Mouse (Mus musculus) neural tube, embryonic 12.5 days (tissue): ENCODE data around the gene Hist2h2ac. TPM values are rescaled to one million over a fixed set of nuclear protein-coding genes. Genes with fewer than 3 reads are reported as not detected.
A peak's percentile ranks its signal among the peaks of the same experiment; 100 is the strongest.
"Not testable (repeated sequence)": the region's sequence is repeated elsewhere in the genome, so short reads cannot be mapped to it uniquely, and the experiment has no call there.

Experiments
- ATAC-seq: fragments of 200-750 bp; cut with Nextera tagmentation; 2 replicates; pipeline ENCODE4 v1.8.0; 2017; ENCODE audit warnings: low read depth, mild to moderate bottlenecking, moderate TSS enrichment, moderate library complexity; ENCODE audit not compliant: low FRiP score
- H3K27ac ChIP-seq: fragments of 300-500 bp; sonication (generic); 2 replicates; pipeline ENCODE4 v1.5.1; 2016
- H3K27me3 ChIP-seq: fragments of 300-500 bp; sonication (generic); replicated peaks from 2 replicates; pipeline ENCODE4 v1.6.1; 2016; ENCODE audit warnings: mild to moderate bottlenecking
- H3K36me3 ChIP-seq: fragments of 300-500 bp; sonication (generic); 2 replicates; pipeline ENCODE4 v1.6.1; 2016; ENCODE audit warnings: mild to moderate bottlenecking
- H3K4me1 ChIP-seq: fragments of 300-500 bp; sonication (generic); 2 replicates; pipeline ENCODE4 v1.6.1; 2016
- H3K4me2 ChIP-seq: fragments of 300-500 bp; sonication (generic); replicated peaks from 2 replicates; pipeline ENCODE4 v1.6.1; 2016; ENCODE audit warnings: mild to moderate bottlenecking
- H3K4me3 ChIP-seq: fragments of 300-500 bp; sonication (generic); 2 replicates; pipeline ENCODE4 v1.5.1; 2016
- H3K9ac ChIP-seq: fragments of 300-500 bp; sonication (generic); 2 replicates; pipeline ENCODE4 v1.6.1; 2016; ENCODE audit warnings: mild to moderate bottlenecking
- H3K9me3 ChIP-seq: fragments of 300-500 bp; sonication (generic); 2 replicates; pipeline ENCODE4 v1.6.1; 2016; ENCODE audit warnings: mild to moderate bottlenecking
- WGBS: fragments of 180-500 bp; shearing (Covaris S2); methylation state at CpG from one replicate; pipeline ENCODE4 v1.1.7; 2016; 5-methylcytosine and 5-hydroxymethylcytosine counted together
- polyA plus RNA-seq: library from polyadenylated mRNA; unstranded; fragments of >200 nt; fragmentation: Nextera tagmentation; extraction: Ambion mirVana; gene quantifications from 2 replicates; pipeline ENCODE4 v1.2.1, GENCODE M21; 2016

Gene Hist2h2ac
- polyA plus RNA-seq, 1 experiment from 2014 or later, result 5.7 TPM

DNA sequence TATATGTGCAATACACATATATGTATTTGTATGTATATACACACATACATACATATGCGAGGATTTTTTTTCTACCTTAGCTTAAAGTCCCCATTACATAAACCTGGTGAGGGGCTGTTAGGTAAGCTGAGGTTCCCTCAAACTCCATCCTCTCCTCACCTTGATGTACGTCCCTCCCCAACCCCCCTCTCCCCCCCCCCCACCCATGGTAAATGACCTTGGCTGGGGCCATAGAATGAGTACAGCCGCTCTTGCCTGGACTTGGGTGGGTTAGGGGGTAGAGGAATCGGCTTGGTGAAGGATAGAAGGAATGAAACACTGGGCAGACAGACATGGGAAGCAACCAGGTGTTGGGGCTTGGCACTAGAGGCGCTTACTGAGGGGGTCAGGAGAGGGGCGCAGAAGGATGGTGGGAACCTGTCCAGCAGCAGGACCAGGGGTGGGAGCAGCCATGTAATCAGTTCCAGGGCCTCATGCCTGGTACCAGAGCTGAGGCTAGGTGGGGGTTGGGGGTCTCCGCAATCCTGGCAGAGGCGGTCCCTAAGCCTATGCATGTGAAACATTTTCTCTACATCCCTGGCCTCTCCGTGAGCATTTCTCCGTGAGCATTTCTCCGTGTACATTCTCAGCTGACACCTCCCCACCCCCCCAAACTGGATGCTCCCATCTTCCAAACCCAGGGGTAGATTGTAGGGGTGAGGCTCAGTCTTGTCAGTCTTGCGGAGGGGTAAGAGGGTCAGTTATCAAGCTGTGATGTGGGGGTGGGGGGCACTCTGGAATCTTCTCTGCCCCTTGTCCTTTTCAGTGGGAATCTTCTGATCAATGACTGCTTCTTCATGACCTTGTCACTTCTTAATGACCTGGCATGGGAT, 38.9 kb downstream of the Hist2h2ac start:
- H3K9me3 ChIP-seq, result no peaks in the 10 kb centered on the region
- H3K27ac ChIP-seq, result no peak overlapping the region
- peak; percentile 31; the same call in 1 of the 2 replicates for ATAC-seq
- H3K36me3 ChIP-seq, result peaks cover 17% of the 10 kb centered on the region
- peak overlapping the region; percentile 51 for H3K4me3 ChIP-seq
- 44% methylated on average over 12 of the region's 12 CpGs for WGBS
- peaks cover 23% of the 10 kb centered on the region for H3K4me1 ChIP-seq
- H3K4me2 ChIP-seq, result peak overlapping the region; percentile 66
- no peaks in the 10 kb centered on the region for H3K27me3 ChIP-seq
- H3K9ac ChIP-seq, result peak overlapping the region; percentile 69

DNA sequence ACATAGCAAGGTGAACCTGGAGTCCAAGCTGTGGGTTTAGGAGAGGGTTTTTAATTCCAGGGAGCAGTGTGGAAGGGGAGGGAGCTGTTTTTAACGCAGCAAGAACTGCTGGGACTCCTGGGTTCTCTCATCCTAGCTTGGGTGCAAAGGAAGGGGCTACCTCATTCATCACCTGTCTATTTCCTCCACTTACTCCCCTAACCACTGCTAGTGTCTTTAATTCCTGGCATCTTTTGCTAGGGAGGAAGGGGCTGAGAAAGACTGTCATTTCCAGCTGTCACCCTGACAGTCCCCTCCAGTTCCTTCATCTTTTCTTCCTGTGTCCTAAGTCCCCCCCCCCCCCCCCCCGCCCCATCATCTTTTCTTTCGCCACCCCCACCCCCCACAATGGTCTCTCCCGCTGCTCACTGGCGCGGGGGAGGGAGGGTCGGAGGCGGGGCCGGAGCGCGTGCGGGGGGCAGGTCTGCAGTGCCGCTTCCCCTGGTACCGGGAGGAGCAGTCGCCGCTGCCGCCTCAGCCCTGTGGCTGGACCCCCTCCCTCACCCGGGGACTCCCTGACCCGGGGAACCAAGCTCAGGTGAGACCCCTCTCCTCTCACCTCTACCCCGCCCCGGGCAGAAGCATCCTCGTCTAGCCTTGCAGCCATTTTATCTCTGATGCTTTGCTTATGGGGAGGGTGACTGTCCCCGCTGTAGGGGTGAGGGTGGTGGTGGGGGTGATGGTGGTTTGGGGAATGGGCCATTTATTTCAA, 39.8 kb downstream of the Hist2h2ac start, which contains the start of gene Sv2a:
TSS of gene Sv2a (plus strand) at position 425 of the 751 bp plus-strand sequence.
- Histone ChIP-seq H3K9me3 (no peaks in the 10 kb centered on the region), H3K27ac (no peak within 1 kb of the TSS; the same call in 1 of the 2 replicates), H3K4me3 (peak within 1 kb of the TSS; percentile 51), H3K27me3 (no peaks in the 10 kb centered on the region), H3K4me2 (peak within 1 kb of the TSS; percentile 66), H3K9ac (peak within 1 kb of the TSS; percentile 69), H3K36me3 (peaks cover 26% of the 10 kb centered on the region), H3K4me1 (peaks cover 23% of the 10 kb centered on the region)
- peak; percentile 72 for ATAC-seq
- WGBS, result under 1% methylated on average over 16 of the region's 23 CpGs

- H3K27ac ChIP-seq, result no peak overlapping the region
- 65% methylated on average over 4 of the region's 4 CpGs for WGBS
- ATAC-seq, result no peak
These were observed 41.1 kb downstream of the Hist2h2ac start for GRCm38 (mm10) chr3:96179531-96179930.

DNA sequence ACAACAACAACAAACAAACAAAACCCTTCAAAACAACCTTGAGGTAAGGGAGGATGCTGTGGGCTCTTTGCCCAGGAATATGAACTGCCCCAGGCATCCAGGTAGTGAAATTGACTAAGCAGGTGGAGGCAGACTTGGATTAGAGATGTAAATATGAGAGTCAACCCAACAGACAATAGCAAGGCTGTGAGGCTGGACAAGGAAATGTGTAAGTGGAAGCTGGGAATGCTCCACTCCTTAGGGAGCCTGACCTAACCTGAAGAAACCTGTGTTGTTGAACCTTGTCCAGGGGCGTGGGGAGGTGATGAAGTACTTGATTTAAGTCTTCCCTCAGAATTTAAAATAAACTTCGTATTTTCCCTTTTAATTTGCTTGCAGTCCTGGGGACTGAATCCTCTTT, 41.8 kb downstream of the Hist2h2ac start:
- Histone ChIP-seq H3K27ac (no peak overlapping the region), H3K4me1 (peaks cover 31% of the 10 kb centered on the region), H3K36me3 (peaks cover 43% of the 10 kb centered on the region), H3K9me3 (no peaks in the 10 kb centered on the region), H3K4me2 (no peak overlapping the region), H3K9ac (no peak overlapping the region), H3K27me3 (no peaks in the 10 kb centered on the region), H3K4me3 (no peak overlapping the region)
- ATAC-seq, result no peak
- 81% methylated on average over 2 of the region's 2 CpGs for WGBS

More at GRCm38 (mm10) chr3:96179531-96179930, 41.1 kb downstream of the Hist2h2ac start:
- H3K4me1 ChIP-seq, result peaks cover 25% of the 10 kb centered on the region
- no peaks in the 10 kb centered on the region for H3K27me3 ChIP-seq
- no peak overlapping the region for H3K4me2 ChIP-seq
- H3K9me3 ChIP-seq, result no peaks in the 10 kb centered on the region
- no peak overlapping the region for H3K9ac ChIP-seq
- peaks cover 37% of the 10 kb centered on the region for H3K36me3 ChIP-seq
- H3K4me3 ChIP-seq, result no peak overlapping the region

GRCm38 (mm10) chr3:96178427-96178826, 42.3 kb downstream of the Hist2h2ac start:
- H3K27ac ChIP-seq, result no peak overlapping the region
- no peak overlapping the region for H3K9ac ChIP-seq
- H3K4me2 ChIP-seq, result no peak overlapping the region
- WGBS, result 89% methylated on average over 4 of the region's 4 CpGs
- H3K36me3 ChIP-seq, result peaks cover 44% of the 10 kb centered on the region
- H3K9me3 ChIP-seq, result no peaks in the 10 kb centered on the region
- no peak overlapping the region for H3K4me3 ChIP-seq
- ATAC-seq, result no peak
- H3K4me1 ChIP-seq, result peaks cover 32% of the 10 kb centered on the region
- H3K27me3 ChIP-seq, result no peaks in the 10 kb centered on the region

- Histone ChIP-seq H3K27ac (no peak overlapping the region), H3K27me3 (no peaks in the 10 kb centered on the region), H3K9ac (no peak overlapping the region), H3K4me3 (no peak overlapping the region), H3K4me1 (peaks cover 26% of the 10 kb centered on the region), H3K36me3 (peaks cover 44% of the 10 kb centered on the region), H3K9me3 (no peaks in the 10 kb centered on the region), H3K4me2 (no peak overlapping the region)
- no peak for ATAC-seq
- WGBS, result 96% methylated on average over 6 of the region's 6 CpGs
These were observed 45.4 kb downstream of the Hist2h2ac start for GRCm38 (mm10) chr3:96175251-96175650.

GRCm38 (mm10) chr3:96174042-96174441, 46.6 kb downstream of the Hist2h2ac start:
- ATAC-seq, H3K27ac ChIP-seq, H3K27me3 ChIP-seq, H3K9me3 ChIP-seq, H3K9ac ChIP-seq: not testable (repeated sequence)
- peak overlapping the region; percentile 95 for H3K4me2 ChIP-seq
- H3K4me1 ChIP-seq, result peaks cover 26% of the 10 kb centered on the region
- WGBS, result 91% methylated on average over 4 of the region's 4 CpGs
- 0 out of 2 replicates have a peak overlapping the region, but pooled peaks have one; percentile 1 for H3K4me3 ChIP-seq
- peaks cover 49% of the 10 kb centered on the region for H3K36me3 ChIP-seq

GRCm38 (mm10) chr3:96173185-96173584, 47.5 kb downstream of the Hist2h2ac start:
- H3K4me1 ChIP-seq, result peaks cover 26% of the 10 kb centered on the region
- no peaks in the 10 kb centered on the region for H3K9me3 ChIP-seq
- H3K9ac ChIP-seq, result peak overlapping the region; percentile 90
- peak overlapping the region; percentile 88 for H3K4me3 ChIP-seq
- H3K4me2 ChIP-seq, result peak overlapping the region; percentile 95
- H3K27me3 ChIP-seq, result no peaks in the 10 kb centered on the region
- ATAC-seq, result no peak
- peaks cover 43% of the 10 kb centered on the region for H3K36me3 ChIP-seq
- no peak overlapping the region for H3K27ac ChIP-seq
- 39% methylated on average over 7 of the region's 7 CpGs for WGBS

DNA sequence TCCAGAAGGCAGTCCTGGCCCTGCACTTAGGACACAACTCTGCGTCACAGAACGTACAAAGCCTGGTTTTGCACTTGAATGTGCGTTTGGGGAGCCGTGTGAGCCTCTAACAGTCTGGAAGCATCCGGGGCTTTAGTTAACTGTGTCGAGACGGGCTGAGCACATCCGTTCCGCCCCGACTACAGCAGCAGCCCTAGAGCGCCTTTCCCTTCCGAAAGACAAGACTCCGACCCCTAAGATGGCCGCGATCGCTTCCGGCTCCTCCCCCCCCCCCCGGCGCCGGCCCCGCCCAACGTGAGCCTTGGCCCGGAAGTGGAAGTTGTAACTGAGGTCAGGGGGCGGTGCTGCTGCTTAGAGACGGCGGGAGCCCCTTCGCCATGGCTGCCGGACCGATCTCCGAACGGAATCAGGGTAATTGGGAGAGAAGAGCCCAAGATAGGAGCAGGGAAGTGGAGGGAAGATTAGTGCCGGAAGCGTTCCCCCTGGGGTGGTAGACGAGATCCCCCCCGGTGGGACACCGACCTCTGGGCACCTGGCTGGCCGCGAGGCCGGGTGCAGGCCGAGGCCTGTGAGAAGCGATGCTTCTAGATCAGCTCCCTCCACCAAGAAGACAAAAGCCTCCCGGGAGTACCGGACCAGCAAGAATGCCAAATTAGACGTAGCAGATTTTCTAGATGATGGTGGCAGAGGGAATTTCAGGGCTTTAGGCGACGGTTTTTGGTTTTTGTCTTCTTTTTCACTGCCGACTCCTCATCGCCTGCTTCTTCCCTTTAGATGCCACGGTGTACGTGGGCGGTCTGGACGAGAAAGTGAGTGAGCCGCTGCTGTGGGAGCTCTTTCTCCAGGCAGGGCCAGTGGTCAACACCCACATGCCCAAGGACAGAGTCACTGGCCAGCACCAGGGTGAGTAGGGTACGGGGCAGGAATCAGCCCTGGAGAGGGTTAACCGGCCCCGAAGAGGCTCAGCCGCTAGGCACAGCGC, 48.2 kb downstream of the Hist2h2ac start, which contains the start of gene Sf3b4:
TSS of gene Sf3b4 (plus strand) at position 136 of the 982 bp plus-strand sequence.
- H3K4me3 ChIP-seq, result peak within 1 kb of the TSS; percentile 88
- peaks cover 36% of the 10 kb centered on the region for H3K36me3 ChIP-seq
- peak; percentile 92 for ATAC-seq
- 1% methylated on average over 58 of the region's 58 CpGs for WGBS
- peak within 1 kb of the TSS; percentile 92 for H3K27ac ChIP-seq
- H3K4me1 ChIP-seq, result peaks cover 26% of the 10 kb centered on the region
- no peaks in the 10 kb centered on the region for H3K9me3 ChIP-seq
- H3K9ac ChIP-seq, result peak within 1 kb of the TSS; percentile 90
- H3K4me2 ChIP-seq, result peak within 1 kb of the TSS; percentile 95
- H3K27me3 ChIP-seq, result no peaks in the 10 kb centered on the region

GRCm38 (mm10) chr3:96171583-96172196, 49.0 kb downstream of the Hist2h2ac start:
- ATAC-seq, result peak; percentile 38
- WGBS, result 24% methylated on average over 18 of the region's 18 CpGs

More at GRCm38 (mm10) chr3:96171583-96172196, 49.0 kb downstream of the Hist2h2ac start:
- H3K4me2 ChIP-seq, result peak overlapping the region; percentile 95
- H3K9ac ChIP-seq, result peak overlapping the region; percentile 90
- H3K4me3 ChIP-seq, result peak overlapping the region; percentile 88
- H3K27me3 ChIP-seq, result no peaks in the 10 kb centered on the region
- peak overlapping the region; percentile 92 for H3K27ac ChIP-seq
- no peaks in the 10 kb centered on the region for H3K9me3 ChIP-seq
- H3K36me3 ChIP-seq, result peaks cover 31% of the 10 kb centered on the region
- peaks cover 26% of the 10 kb centered on the region for H3K4me1 ChIP-seq
